Mouse (Mus musculus): ENCODE data around the gene Sfrp4. TPM values are rescaled to one million over a fixed set of nuclear protein-coding genes. Genes with fewer than 3 reads are reported as not detected.

The Sfrp4 gene
- polyA plus RNA-seq, 1 experiment from 2014 or later, result 0.76 TPM

DNA sequence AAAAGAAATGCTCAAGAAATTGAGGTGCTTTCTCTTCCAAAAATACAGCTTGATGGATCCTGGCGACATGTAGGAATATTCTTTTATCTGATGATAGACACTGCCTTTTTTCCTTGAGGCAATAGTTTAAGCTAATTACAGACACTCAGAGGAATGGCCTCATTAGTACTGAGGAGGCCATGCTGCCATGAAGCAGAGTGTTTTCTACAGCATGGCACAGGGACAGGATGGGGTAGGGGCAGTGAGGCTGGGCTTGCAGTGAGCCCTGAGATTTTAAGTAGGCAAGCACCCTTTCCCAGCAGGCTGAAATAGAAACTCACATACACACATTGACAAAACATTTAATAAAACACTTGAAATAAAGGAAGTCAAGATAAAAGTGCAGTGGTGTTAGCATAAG lies 20.4 kb upstream of the Sfrp4 start:
- no peak overlapping the region for H3K4me2 ChIP-seq (replicated peaks; ENCODE audit: low read depth, low read length)
- ATAC-seq (no peak), DNase-seq (ENCODE audit: low spot score) (no peak)
- no peaks in the 10 kb centered on the region for H3K27me3 ChIP-seq (replicated peaks; ENCODE audit: insufficient read depth, low read length)
- no peaks in the 10 kb centered on the region for H3K9me3 ChIP-seq (ENCODE audit: low read length)
- no peaks in the 10 kb centered on the region for H3K36me3 ChIP-seq (ENCODE audit: insufficient read depth, low read length)
- no peak overlapping the region for H3K9ac ChIP-seq (replicated peaks; ENCODE audit: low read depth)
- TF ChIP-seq CTCF (IDR thresholded peaks at IDR 0.05) (no peak), EP300 (IDR thresholded peaks at IDR 0.05) (no peak)
- H3K4me1 ChIP-seq (ENCODE audit: insufficient read depth, low read depth, low read length), result no peaks in the 10 kb centered on the region
- WGBS, result 87% methylated on average over 1 of the region's 1 CpGs
- no peak overlapping the region for H3K27ac ChIP-seq (ENCODE audit: low read length)
- H3K4me3 ChIP-seq (ENCODE audit: low read depth, low read length), result no peak overlapping the region

- no peaks in the 10 kb centered on the region for H3K27me3 ChIP-seq (replicated peaks; ENCODE audit: insufficient read depth, low read length)
- WGBS, result 38% methylated on average over 1 of the region's 1 CpGs
- TF ChIP-seq EP300 (IDR thresholded peaks at IDR 0.05), result peak; percentile 43; the same call in 1 of the 2 replicates
- no peak for TF ChIP-seq CTCF (IDR thresholded peaks at IDR 0.05)
Measured at GRCm38 (mm10) chr13:19603719-19604118, 19.2 kb upstream of the Sfrp4 start.

DNA sequence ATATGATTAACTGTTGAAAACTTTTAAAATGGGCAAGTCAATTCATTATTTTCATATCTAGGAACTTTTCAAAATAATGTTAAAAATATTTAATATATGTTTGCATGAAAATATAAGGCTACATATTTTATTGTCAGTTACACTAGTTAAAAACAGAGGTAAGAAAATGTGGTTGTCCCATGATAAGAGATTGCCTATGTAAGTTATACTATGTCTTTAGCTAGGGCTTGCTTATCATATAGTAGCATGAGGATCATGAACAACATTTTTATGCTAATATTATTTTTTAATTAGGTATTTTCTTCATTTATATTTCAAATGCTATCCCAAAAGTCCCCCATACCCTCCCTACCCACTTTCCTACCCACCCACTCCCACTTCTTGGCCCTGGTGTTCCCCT lies 18.0 kb upstream of the Sfrp4 start:
- no peak for DNase-seq (ENCODE audit: low spot score)
- TF ChIP-seq EP300 (IDR thresholded peaks at IDR 0.05) (no peak), CTCF (IDR thresholded peaks at IDR 0.05) (no peak)
- no peak overlapping the region for H3K4me2 ChIP-seq (replicated peaks; ENCODE audit: low read depth, low read length)
- no peak overlapping the region for H3K27ac ChIP-seq (ENCODE audit: low read length)
- no peaks in the 10 kb centered on the region for H3K9me3 ChIP-seq (ENCODE audit: low read length)
- no peaks in the 10 kb centered on the region for H3K27me3 ChIP-seq (replicated peaks; ENCODE audit: insufficient read depth, low read length)
- no peak for ATAC-seq
- H3K9ac ChIP-seq (replicated peaks; ENCODE audit: low read depth), result no peak overlapping the region
- no peak overlapping the region for H3K4me3 ChIP-seq (ENCODE audit: low read depth, low read length)
- H3K4me1 ChIP-seq (ENCODE audit: insufficient read depth, low read depth, low read length), result no peaks in the 10 kb centered on the region
- H3K36me3 ChIP-seq (ENCODE audit: insufficient read depth, low read length), result no peaks in the 10 kb centered on the region

More at GRCm38 (mm10) chr13:19603719-19604118, 19.2 kb upstream of the Sfrp4 start:
- H3K4me3 ChIP-seq (ENCODE audit: low read depth, low read length), result no peak overlapping the region
- H3K36me3 ChIP-seq (ENCODE audit: insufficient read depth, low read length), result no peaks in the 10 kb centered on the region
- H3K9ac ChIP-seq (replicated peaks; ENCODE audit: low read depth), result no peak overlapping the region
- peak; percentile 70 for ATAC-seq
- H3K27ac ChIP-seq (ENCODE audit: low read length), result no peak overlapping the region
- no peaks in the 10 kb centered on the region for H3K4me1 ChIP-seq (ENCODE audit: insufficient read depth, low read depth, low read length)
- H3K9me3 ChIP-seq (ENCODE audit: low read length), result no peaks in the 10 kb centered on the region
- peak; percentile 63 for DNase-seq (ENCODE audit: low spot score)
- no peak overlapping the region for H3K4me2 ChIP-seq (replicated peaks; ENCODE audit: low read depth, low read length)

- no peak for TF ChIP-seq EP300 (IDR thresholded peaks at IDR 0.05)
- no peak for TF ChIP-seq CTCF (IDR thresholded peaks at IDR 0.05)
- Histone ChIP-seq H3K9ac (replicated peaks; ENCODE audit: low read depth) (no peak overlapping the region), H3K4me2 (replicated peaks; ENCODE audit: low read depth, low read length) (no peak overlapping the region), H3K36me3 (ENCODE audit: insufficient read depth, low read length) (no peaks in the 10 kb centered on the region), H3K9me3 (ENCODE audit: low read length) (no peaks in the 10 kb centered on the region), H3K27ac (ENCODE audit: low read length) (no peak overlapping the region), H3K4me3 (ENCODE audit: low read depth, low read length) (no peak overlapping the region), H3K27me3 (replicated peaks; ENCODE audit: insufficient read depth, low read length) (no peaks in the 10 kb centered on the region), H3K4me1 (ENCODE audit: insufficient read depth, low read depth, low read length) (no peaks in the 10 kb centered on the region)
- DNase-seq (ENCODE audit: low spot score) (no peak), ATAC-seq (no peak)
Measured at GRCm38 (mm10) chr13:19608120-19608519, 14.8 kb upstream of the Sfrp4 start.

- DNase-seq (ENCODE audit: low spot score) (no peak), ATAC-seq (no peak)
- WGBS, result 78% methylated on average over 1 of the region's 1 CpGs
- no peaks in the 10 kb centered on the region for H3K9me3 ChIP-seq (ENCODE audit: low read length)
- no peak overlapping the region for H3K9ac ChIP-seq (replicated peaks; ENCODE audit: low read depth)
- H3K4me3 ChIP-seq (ENCODE audit: low read depth, low read length), result no peak overlapping the region
- no peaks in the 10 kb centered on the region for H3K27me3 ChIP-seq (replicated peaks; ENCODE audit: insufficient read depth, low read length)
- no peaks in the 10 kb centered on the region for H3K4me1 ChIP-seq (ENCODE audit: insufficient read depth, low read depth, low read length)
- H3K4me2 ChIP-seq (replicated peaks; ENCODE audit: low read depth, low read length), result no peak overlapping the region
- no peaks in the 10 kb centered on the region for H3K36me3 ChIP-seq (ENCODE audit: insufficient read depth, low read length)
- TF ChIP-seq EP300 (IDR thresholded peaks at IDR 0.05) (no peak), CTCF (IDR thresholded peaks at IDR 0.05) (no peak)
- no peak overlapping the region for H3K27ac ChIP-seq (ENCODE audit: low read length)
Measured at GRCm38 (mm10) chr13:19612348-19612747, 10.6 kb upstream of the Sfrp4 start.

DNA sequence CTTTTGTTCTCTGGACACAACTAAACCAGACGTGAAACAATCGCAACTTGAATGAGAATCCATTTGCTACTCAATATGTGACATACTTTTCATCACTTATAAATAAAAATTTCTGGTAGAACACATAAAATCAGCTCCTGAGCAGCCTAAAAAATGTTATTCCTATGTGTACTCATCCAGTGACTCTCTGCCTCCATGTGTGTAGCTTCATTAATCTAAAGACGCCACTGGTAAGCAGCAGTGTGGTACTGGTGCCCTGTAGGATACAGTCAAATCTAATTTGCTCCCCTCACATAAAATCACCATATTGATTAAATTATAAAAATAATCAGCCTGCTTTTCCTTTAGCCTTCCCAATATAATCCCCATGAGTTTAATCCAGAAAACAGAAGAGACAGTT lies 9.9 kb upstream of the Sfrp4 start:
- Histone ChIP-seq H3K9ac (replicated peaks; ENCODE audit: low read depth) (no peak overlapping the region), H3K27ac (ENCODE audit: low read length) (no peak overlapping the region), H3K4me1 (ENCODE audit: insufficient read depth, low read depth, low read length) (no peaks in the 10 kb centered on the region), H3K27me3 (replicated peaks; ENCODE audit: insufficient read depth, low read length) (no peaks in the 10 kb centered on the region), H3K4me2 (replicated peaks; ENCODE audit: low read depth, low read length) (no peak overlapping the region), H3K4me3 (ENCODE audit: low read depth, low read length) (no peak overlapping the region), H3K9me3 (ENCODE audit: low read length) (no peaks in the 10 kb centered on the region), H3K36me3 (ENCODE audit: insufficient read depth, low read length) (no peaks in the 10 kb centered on the region)
- DNase-seq (ENCODE audit: low spot score) (no peak), ATAC-seq (no peak)
- WGBS, result 82% methylated on average over 3 of the region's 3 CpGs
- TF ChIP-seq CTCF (IDR thresholded peaks at IDR 0.05) (no peak), EP300 (IDR thresholded peaks at IDR 0.05) (no peak)

DNA sequence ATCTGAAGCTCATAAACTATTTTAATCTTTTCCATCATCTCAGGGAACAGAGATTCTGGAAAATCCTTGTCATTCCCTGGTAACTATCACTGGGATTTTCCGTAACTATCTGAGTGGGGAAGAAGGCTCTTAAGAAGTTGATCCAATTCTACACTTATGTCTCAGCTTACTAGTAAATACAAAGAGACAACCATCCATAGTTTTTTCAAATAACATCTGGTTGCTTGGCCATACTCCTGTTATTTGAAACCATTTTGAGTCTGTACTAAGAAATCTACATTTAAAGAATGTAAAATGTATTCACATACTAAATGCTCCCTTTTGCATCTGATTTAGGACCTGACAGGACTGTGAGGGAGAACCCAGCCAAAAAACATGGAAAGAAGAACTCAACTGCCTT lies 9.5 kb upstream of the Sfrp4 start:
- no peaks in the 10 kb centered on the region for H3K27me3 ChIP-seq (replicated peaks; ENCODE audit: insufficient read depth, low read length)
- TF ChIP-seq CTCF (IDR thresholded peaks at IDR 0.05), result no peak
- no peak for TF ChIP-seq EP300 (IDR thresholded peaks at IDR 0.05)
- no peaks in the 10 kb centered on the region for H3K36me3 ChIP-seq (ENCODE audit: insufficient read depth, low read length)
- H3K9ac ChIP-seq (replicated peaks; ENCODE audit: low read depth), result no peak overlapping the region
- WGBS, result 85% methylated on average over 1 of the region's 1 CpGs
- no peaks in the 10 kb centered on the region for H3K9me3 ChIP-seq (ENCODE audit: low read length)
- H3K4me2 ChIP-seq (replicated peaks; ENCODE audit: low read depth, low read length), result no peak overlapping the region
- H3K4me1 ChIP-seq (ENCODE audit: insufficient read depth, low read depth, low read length), result no peaks in the 10 kb centered on the region
- no peak overlapping the region for H3K27ac ChIP-seq (ENCODE audit: low read length)
- H3K4me3 ChIP-seq (ENCODE audit: low read depth, low read length), result no peak overlapping the region
- no peak for ATAC-seq
- DNase-seq (ENCODE audit: low spot score), result no peak
